Mouse (Mus musculus) erythroblast, adult 5-6 weeks (primary cell): ENCODE measurements around the gene Elovl7. TPM values are rescaled to one million over a fixed set of nuclear protein-coding genes. Genes with fewer than 3 reads are reported as not detected.

Source experiments
- ATAC-seq: replicated peaks from 2 replicates; pipeline ENCODE4 v1.8.0; 2016; ENCODE audit warnings: moderate number of reproducible peaks, mild to moderate bottlenecking, moderate TSS enrichment, inconsistent platforms; ENCODE audit not compliant: poor library complexity, low FRiP score, severe bottlenecking
- total RNA-seq, 2 experiments: library from RNA; stranded (forward) in 1 of 2; stranded (reverse) in 1 of 2; fragments of 150-400 nt in 1 of 2; fragments of 200-764, 138-1000 nt in 1 of 2; gene quantifications; 2 replicates each; pipeline versions ENCODE4 v1.2.3 to v1.2.4; 2015 to 2017; ENCODE audit warnings: low replicate concordance in 2 of 2

Gene Elovl7
- total RNA-seq, 2 experiments from 2014 or later: 4.0 TPM; not detected in 1

- peak; percentile 93 for ATAC-seq
Observed at GRCm38 (mm10) chr13:108297350-108298093, 83.3 kb downstream of the Elovl7 start.

- ATAC-seq: no peak
Observed at GRCm38 (mm10) chr13:108298241-108298640, 84.0 kb downstream of the Elovl7 start.

GRCm38 (mm10) chr13:108300346-108300950, 86.2 kb downstream of the Elovl7 start:
- no peak for ATAC-seq

- no peak for ATAC-seq
Observed at GRCm38 (mm10) chr13:108301411-108301810, 87.2 kb downstream of the Elovl7 start.

GRCm38 (mm10) chr13:108302957-108303675, 88.9 kb downstream of the Elovl7 start:
- no peak for ATAC-seq

- ATAC-seq: no peak
Observed at GRCm38 (mm10) chr13:108303841-108304240, 89.6 kb downstream of the Elovl7 start.

- no peak for ATAC-seq
Observed at GRCm38 (mm10) chr13:108304680-108305079, 90.5 kb downstream of the Elovl7 start.

GRCm38 (mm10) chr13:108315702-108316486, 101.7 kb downstream of the Elovl7 start, which contains the start of gene Depdc1b:
Depdc1b (plus strand) TSS chr13:108316332.
- ATAC-seq: peak; percentile 86

- ATAC-seq: peak; percentile 63
Observed at GRCm38 (mm10) chr13:108316487-108316903, 102.3 kb downstream of the Elovl7 start.

GRCm38 (mm10) chr13:108317414-108317813, 103.2 kb downstream of the Elovl7 start:
- no peak; the same call in 1 of the 2 replicates for ATAC-seq

- no peak for ATAC-seq
Observed at GRCm38 (mm10) chr13:108319028-108319427, 104.8 kb downstream of the Elovl7 start.

- no peak for ATAC-seq
Observed at GRCm38 (mm10) chr13:108320216-108320615, 106.0 kb downstream of the Elovl7 start.

- ATAC-seq: no peak
Observed at GRCm38 (mm10) chr13:108322466-108322865, 108.3 kb downstream of the Elovl7 start.

GRCm38 (mm10) chr13:108323317-108323716, 109.1 kb downstream of the Elovl7 start:
- no peak for ATAC-seq

GRCm38 (mm10) chr13:108323866-108324829, 109.9 kb downstream of the Elovl7 start:
- ATAC-seq: no peak

GRCm38 (mm10) chr13:108325871-108326270, 111.7 kb downstream of the Elovl7 start:
- no peak for ATAC-seq

GRCm38 (mm10) chr13:108326351-108326750, 112.1 kb downstream of the Elovl7 start:
- no peak for ATAC-seq

- no peak for ATAC-seq
Observed at GRCm38 (mm10) chr13:108327047-108327446, 112.8 kb downstream of the Elovl7 start.
